In the genomic region with DNA sequence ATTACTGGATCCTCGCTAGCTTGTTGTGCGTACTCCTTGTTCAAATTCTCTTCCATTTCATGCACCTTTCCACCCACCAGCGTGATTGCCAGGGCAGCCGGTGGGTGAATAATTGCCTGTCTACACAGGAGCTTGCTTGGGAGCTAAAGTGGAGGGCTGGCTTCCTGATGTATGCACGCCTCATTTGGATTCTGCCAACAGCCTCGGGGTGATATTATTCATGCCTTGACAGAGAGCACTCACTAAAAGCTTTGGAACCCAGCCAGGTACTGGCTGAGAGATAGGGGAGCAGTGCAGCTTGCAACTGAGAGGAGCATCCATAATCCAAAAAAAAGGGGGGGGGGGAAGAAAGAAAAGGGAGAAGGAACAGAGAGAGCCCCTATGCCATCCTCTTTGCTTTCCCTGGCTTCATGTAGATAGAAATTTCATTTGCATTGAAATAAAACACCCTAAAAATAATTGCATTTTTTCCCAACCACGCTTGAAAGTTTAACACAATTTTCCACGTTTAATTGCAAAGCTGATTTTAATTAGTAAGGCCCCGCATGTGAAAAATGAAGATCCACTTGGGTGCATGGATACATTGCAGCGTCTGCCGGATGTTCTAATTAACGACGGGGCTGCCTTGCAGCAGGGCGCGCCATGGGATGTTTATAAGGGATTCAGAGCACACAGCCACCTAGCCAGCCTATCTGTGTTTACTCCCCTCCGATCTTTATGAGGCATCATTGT, we compare ENCODE assay signal across 9 mouse cellular contexts.
DNase-seq lines count a peak whose midpoint lies in the region; ATAC-seq lines count a peak whose summit lies in the region.
"Had no signal": no experiment of that assay in that cellular context is flagged by ENCODE, and none has a peak within 500 bp of the region (broad histone marks: within the 10 kb centered on the region; RNA-seq: fewer than 3 reads in every experiment).

No protein-coding gene starts in this region.

- DNase-seq in ovary, postnatal 36 days (ENCODE audit: low spot score) = peak; percentile 5
- DNase-seq in ovary, adult 18-20 months (ENCODE audit: low spot score) = no peak
- peak; percentile 10 for DNase-seq in embryonic facial prominence, embryonic 10.5 days (ENCODE audit: low spot score)
- DNase-seq in hindbrain, embryonic 14.5 days (ENCODE audit: low spot score) = peak; percentile 92
- peak; percentile 32 for DNase-seq in limb, embryonic 10.5 days (ENCODE audit: low spot score)
- DNase-seq in right cerebral cortex, postnatal 36 days (ENCODE audit: low spot score in 2 of 2) = peak; percentile 68 to 76
- no peak for DNase-seq in gastrocnemius, adult 18-20 months (ENCODE audit: low spot score)

- H3K4me2 ChIP-seq in hindbrain, embryonic 14.5 days (replicated peaks) = peak overlapping the region; percentile 34

- H3K4me3 ChIP-seq in embryonic facial prominence, embryonic 10.5 days = no peak overlapping the region
- no peak overlapping the region for H3K4me3 ChIP-seq in hindbrain, embryonic 14.5 days (replicated peaks; ENCODE audit: low read length)
- no peak overlapping the region for H3K4me3 ChIP-seq in limb, embryonic 10.5 days

- no peaks in the 10 kb centered on the region for H3K4me1 ChIP-seq in embryonic facial prominence, embryonic 10.5 days
- H3K4me1 ChIP-seq in hindbrain, embryonic 14.5 days (replicated peaks; ENCODE audit: control insufficient read depth, insufficient read depth, low read length) = peaks cover 39% of the 10 kb centered on the region
- peaks cover 13% of the 10 kb centered on the region for H3K4me1 ChIP-seq in limb, embryonic 10.5 days

- WGBS in embryonic facial prominence, embryonic 10.5 days = 62% methylated on average over 16 of the region's 16 CpGs
- 7% methylated on average over 16 of the region's 16 CpGs for WGBS in hindbrain, embryonic 14.5 days
- WGBS in limb, embryonic 10.5 days = 29% methylated on average over 16 of the region's 16 CpGs

- H3K9me3 ChIP-seq in embryonic facial prominence, embryonic 10.5 days = no peaks in the 10 kb centered on the region
- no peaks in the 10 kb centered on the region for H3K9me3 ChIP-seq in hindbrain, embryonic 14.5 days (ENCODE audit: control insufficient read depth, low read length)
- H3K9me3 ChIP-seq in limb, embryonic 10.5 days (replicated peaks) = no peaks in the 10 kb centered on the region

- peak; percentile 91 for ATAC-seq in hindbrain, embryonic 14.5 days (ENCODE audit: low FRiP score)
- ATAC-seq in CD4-positive, CD25-positive, alpha-beta regulatory T cell, adult 4 months = no peak

- no peak overlapping the region for H3K27ac ChIP-seq in embryonic facial prominence, embryonic 10.5 days (replicated peaks)
- peak overlapping the region; percentile 96 for H3K27ac ChIP-seq in hindbrain, embryonic 14.5 days
- H3K27ac ChIP-seq in limb, embryonic 10.5 days = no peak overlapping the region
- H3K27ac ChIP-seq: liver, embryonic 14.5 days had no signal

- peak overlapping the region; percentile 44; the same call in 1 of the 2 replicates for H3K9ac ChIP-seq in hindbrain, embryonic 14.5 days
- H3K9ac ChIP-seq: liver, embryonic 14.5 days had no signal

- no peaks in the 10 kb centered on the region for H3K36me3 ChIP-seq in embryonic facial prominence, embryonic 10.5 days (replicated peaks)
- peaks cover 6% of the 10 kb centered on the region for H3K36me3 ChIP-seq in hindbrain, embryonic 14.5 days (replicated peaks; ENCODE audit: control insufficient read depth, insufficient read depth)
- H3K36me3 ChIP-seq in limb, embryonic 10.5 days = no peaks in the 10 kb centered on the region

- no peaks in the 10 kb centered on the region for H3K27me3 ChIP-seq in embryonic facial prominence, embryonic 10.5 days (replicated peaks; ENCODE audit: low read depth, poor library complexity, severe bottlenecking)
- H3K27me3 ChIP-seq in hindbrain, embryonic 14.5 days (ENCODE audit: control insufficient read depth, insufficient read depth, low read length) = no peaks in the 10 kb centered on the region
- 0 out of 2 replicates have a peak, but pooled peaks cover 7% of the 10 kb centered on the region for H3K27me3 ChIP-seq in limb, embryonic 10.5 days (ENCODE audit: low read depth, poor library complexity, severe bottlenecking)

Comparison
In these comparisons a context has a peak if more than half of its experiments do, and no peak if none do; other contexts are left out.
1. DNase-seq: peak in ovary, postnatal 36 days (single experiment), embryonic facial prominence, embryonic 10.5 days (single experiment), hindbrain, embryonic 14.5 days (single experiment), limb, embryonic 10.5 days (single experiment) and right cerebral cortex, postnatal 36 days (2 of 2); none in ovary, adult 18-20 months (single experiment) and gastrocnemius, adult 18-20 months (single experiment).